Mouse (Mus musculus) MEL (cell line): ENCODE data around the gene Olfr62.

Source experiments
- CHD1 ChIP-seq: IDR thresholded peaks from 2 replicates; pipeline ENCODE4 v1.6.1; 2012; ENCODE audit warnings: low read depth, mild to moderate bottlenecking, inconsistent platforms, low read length, improper control_type of control experiment
- CHD2 ChIP-seq: IDR thresholded peaks from 2 replicates; pipeline ENCODE4 v1.6.1; 2011; ENCODE audit warnings: low read length, improper control_type of control experiment
- CTCF ChIP-seq, 3 experiments: IDR thresholded peaks in 2 of 3; conservative IDR thresholded peaks in 1 of 3; 2 replicates each; pipeline ENCODE4 v1.5.1; 2011 to 2012; ENCODE audit warnings: low read length in 3 of 3, low read depth in 2 of 3, mild to moderate bottlenecking in 2 of 3, improper control_type of control experiment in 1 of 3, inconsistent platforms in 1 of 3, mixed read lengths in 1 of 3, moderate library complexity in 1 of 3; ENCODE audit not compliant: control insufficient read depth in 1 of 3, insufficient read depth in 1 of 3, poor library complexity in 1 of 3, severe bottlenecking in 1 of 3
- ETS1 ChIP-seq: IDR thresholded peaks from 2 replicates; pipeline ENCODE4 v1.6.1; 2012; ENCODE audit warnings: low read depth, mild to moderate bottlenecking, inconsistent platforms, low read length, improper control_type of control experiment, moderate library complexity
- GATA1 ChIP-seq: IDR thresholded peaks from 2 replicates; pipeline ENCODE4 v1.6.1; 2011; ENCODE audit warnings: low read depth, low read length, improper control_type of control experiment
- HCFC1 ChIP-seq: IDR thresholded peaks from 2 replicates; pipeline ENCODE4 v1.6.1; 2012; ENCODE audit warnings: low read depth, mild to moderate bottlenecking, inconsistent platforms, low read length, improper control_type of control experiment, moderate library complexity
- KAT2A ChIP-seq: conservative IDR thresholded peaks from 2 replicates; pipeline ENCODE4 v1.6.1; 2012; ENCODE audit warnings: low read depth, low read length, improper control_type of control experiment, inconsistent platforms
- MAFK ChIP-seq: IDR thresholded peaks from 2 replicates; pipeline ENCODE4 v1.6.1; 2011; ENCODE audit warnings: low read depth, mild to moderate bottlenecking, low read length, improper control_type of control experiment, borderline replicate concordance
- MAZ ChIP-seq: IDR thresholded peaks from 2 replicates; pipeline ENCODE4 v1.6.1; 2012; ENCODE audit warnings: low read depth, mild to moderate bottlenecking, inconsistent platforms, low read length, improper control_type of control experiment
- NELFE ChIP-seq: IDR thresholded peaks from 2 replicates; pipeline ENCODE4 v1.6.1; 2011; ENCODE audit warnings: low read depth, low read length, improper control_type of control experiment
- POLR2A ChIP-seq, 2 experiments: IDR thresholded peaks; 2 replicates each; pipeline ENCODE4 v1.6.1; 2011 to 2012; ENCODE audit warnings: low read length in 2 of 2, mild to moderate bottlenecking in 2 of 2, control low read depth in 1 of 2, improper control_type of control experiment in 1 of 2, low read depth in 1 of 2, moderate library complexity in 1 of 2; ENCODE audit not compliant: control insufficient read depth in 1 of 2, insufficient read depth in 1 of 2, poor library complexity in 1 of 2
- TCF12 ChIP-seq: IDR thresholded peaks from 2 replicates; pipeline ENCODE4 v1.6.1; 2014; ENCODE audit warnings: low read depth, mild to moderate bottlenecking, inconsistent platforms, low read length, improper control_type of control experiment, moderate library complexity
- ZNF384 ChIP-seq: IDR thresholded peaks from 2 replicates; pipeline ENCODE4 v1.6.1; 2012; ENCODE audit warnings: low read depth, mild to moderate bottlenecking, inconsistent platforms, low read length, improper control_type of control experiment

DNA sequence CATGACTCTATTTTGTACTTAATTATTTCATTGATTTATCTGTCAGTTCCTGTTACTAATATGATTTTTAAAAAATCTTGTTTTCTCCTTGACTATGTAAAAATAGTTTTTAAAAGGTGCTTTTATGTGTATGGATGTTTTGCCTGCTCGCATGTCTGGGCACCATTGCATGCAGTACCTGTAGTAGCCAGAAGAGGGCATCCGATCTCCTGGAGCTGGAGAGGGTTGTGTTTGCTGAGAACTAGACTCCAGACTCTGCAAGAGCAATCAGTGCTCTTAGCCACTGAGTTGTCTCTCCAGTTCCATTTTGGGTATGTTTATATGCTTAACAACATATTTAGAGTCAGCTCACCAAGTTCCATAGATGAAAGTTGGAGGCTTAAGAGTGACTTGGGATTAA is 13.5 kb upstream of the Olfr62 start:
- no peak for TF ChIP-seq ETS1
- TF ChIP-seq MAZ: no peak
- no peak for TF ChIP-seq ZNF384
- TF ChIP-seq HCFC1: no peak
- TF ChIP-seq CTCF (IDR thresholded peaks at IDR 0.05 in 2 of 3, conservative IDR thresholded peaks at IDR 0.05 in 1 of 3; ENCODE audit: control insufficient read depth in 1 of 3, insufficient read depth in 1 of 3, low read depth in 2 of 3, low read length in 3 of 3, poor library complexity in 1 of 3, severe bottlenecking in 1 of 3): peak; percentile 39 to 59 (median 49)
- TF ChIP-seq KAT2A: no peak
- no peak for TF ChIP-seq GATA1
- no peak for TF ChIP-seq POLR2A (IDR thresholded peaks at IDR 0.05; ENCODE audit: control insufficient read depth in 1 of 2, insufficient read depth in 1 of 2, low read depth in 1 of 2, low read length in 2 of 2, poor library complexity in 1 of 2)
- TF ChIP-seq CHD2: no peak
- no peak for TF ChIP-seq TCF12
- TF ChIP-seq CHD1: no peak
- no peak for TF ChIP-seq NELFE
- no peak for TF ChIP-seq MAFK
